Mouse (Mus musculus): ENCODE measurements at regions not wholly inside any gene's neighbourhood (a gene's known extent, or its start where the extent isn't known, plus 50 kb on each side); places are given as distances from the start of the nearest gene placed in this dataset.

GRCm38 (mm10) chr5:29083288-29083687 is 112.5 kb upstream of the Rnf32 start:
- WGBS: 90% methylated on average over 1 of the region's 1 CpGs
- no peak for DNase-seq (ENCODE audit: low spot score)
- no peak for ATAC-seq (replicated peaks; ENCODE audit: low FRiP score)
- no peak overlapping the region for H3K4me2 ChIP-seq (ENCODE audit: low read depth, low read length, severe bottlenecking)
- H3K4me3 ChIP-seq (ENCODE audit: low read depth, low read length): no peak overlapping the region
- H3K4me1 ChIP-seq (replicated peaks; ENCODE audit: control insufficient read depth, insufficient read depth, low read length): no peaks in the 10 kb centered on the region
- no peaks in the 10 kb centered on the region for H3K9me3 ChIP-seq (ENCODE audit: control insufficient read depth, low read length)
- H3K27me3 ChIP-seq (ENCODE audit: control insufficient read depth, insufficient read depth, low read length): no peaks in the 10 kb centered on the region
- H3K9ac ChIP-seq (ENCODE audit: low read length): no peak overlapping the region
- no peaks in the 10 kb centered on the region for H3K36me3 ChIP-seq (ENCODE audit: control insufficient read depth, insufficient read depth, low read length)
- no peak overlapping the region for H3K27ac ChIP-seq (ENCODE audit: low read depth, low read length)

GRCm38 (mm10) chr5:29054393-29054792 is 141.4 kb upstream of the Rnf32 start:
- DNase-seq (ENCODE audit: low spot score) (no peak), ATAC-seq (replicated peaks; ENCODE audit: low FRiP score) (no peak)
- Histone ChIP-seq H3K4me3 (ENCODE audit: low read depth, low read length) (no peak overlapping the region), H3K36me3 (ENCODE audit: control insufficient read depth, insufficient read depth, low read length) (no peaks in the 10 kb centered on the region), H3K4me2 (ENCODE audit: low read depth, low read length, severe bottlenecking) (no peak overlapping the region), H3K9ac (ENCODE audit: low read length) (no peak overlapping the region), H3K4me1 (replicated peaks; ENCODE audit: control insufficient read depth, insufficient read depth, low read length) (no peaks in the 10 kb centered on the region), H3K27me3 (ENCODE audit: control insufficient read depth, insufficient read depth, low read length) (no peaks in the 10 kb centered on the region), H3K9me3 (ENCODE audit: control insufficient read depth, low read length) (no peaks in the 10 kb centered on the region), H3K27ac (ENCODE audit: low read depth, low read length) (no peak overlapping the region)
- 85% methylated on average over 1 of the region's 1 CpGs for WGBS

GRCm38 (mm10) chr5:29036636-29037035 is 159.2 kb upstream of the Rnf32 start:
- no peak for ATAC-seq (replicated peaks; ENCODE audit: low FRiP score)
- no peaks in the 10 kb centered on the region for H3K36me3 ChIP-seq (ENCODE audit: control insufficient read depth, insufficient read depth, low read length)
- H3K9ac ChIP-seq (ENCODE audit: low read length): no peak overlapping the region
- 78% methylated on average over 20 of the region's 20 CpGs for WGBS
- no peak overlapping the region for H3K4me3 ChIP-seq (ENCODE audit: low read depth, low read length)
- H3K4me1 ChIP-seq (replicated peaks; ENCODE audit: control insufficient read depth, insufficient read depth, low read length): no peaks in the 10 kb centered on the region
- no peaks in the 10 kb centered on the region for H3K27me3 ChIP-seq (ENCODE audit: control insufficient read depth, insufficient read depth, low read length)
- H3K4me2 ChIP-seq (ENCODE audit: low read depth, low read length, severe bottlenecking): no peak overlapping the region
- H3K27ac ChIP-seq (ENCODE audit: low read depth, low read length): no peak overlapping the region
- no peaks in the 10 kb centered on the region for H3K9me3 ChIP-seq (ENCODE audit: control insufficient read depth, low read length)
- no peak for DNase-seq (ENCODE audit: low spot score)

- DNase-seq (ENCODE audit: low spot score): no peak
- WGBS: 56% methylated on average over 4 of the region's 4 CpGs
Observed at GRCm38 (mm10) chr5:29033462-29033997, 162.3 kb upstream of the Rnf32 start.

GRCm38 (mm10) chr5:29030525-29030924 is 165.3 kb upstream of the Rnf32 start:
- H3K27ac ChIP-seq (ENCODE audit: low read depth, low read length): no peak overlapping the region
- no peak overlapping the region for H3K9ac ChIP-seq (ENCODE audit: low read length)
- no peaks in the 10 kb centered on the region for H3K4me1 ChIP-seq (replicated peaks; ENCODE audit: control insufficient read depth, insufficient read depth, low read length)
- no peaks in the 10 kb centered on the region for H3K27me3 ChIP-seq (ENCODE audit: control insufficient read depth, insufficient read depth, low read length)
- no peaks in the 10 kb centered on the region for H3K9me3 ChIP-seq (ENCODE audit: control insufficient read depth, low read length)
- no peak overlapping the region for H3K4me2 ChIP-seq (ENCODE audit: low read depth, low read length, severe bottlenecking)
- no peak overlapping the region for H3K4me3 ChIP-seq (ENCODE audit: low read depth, low read length)
- ATAC-seq (replicated peaks; ENCODE audit: low FRiP score) (no peak), DNase-seq (ENCODE audit: low spot score) (no peak)
- H3K36me3 ChIP-seq (ENCODE audit: control insufficient read depth, insufficient read depth, low read length): no peaks in the 10 kb centered on the region
- WGBS: 59% methylated on average over 5 of the region's 5 CpGs

More at GRCm38 (mm10) chr5:29033462-29033997, 162.3 kb upstream of the Rnf32 start:
- no peaks in the 10 kb centered on the region for H3K36me3 ChIP-seq (ENCODE audit: control insufficient read depth, insufficient read depth, low read length)
- H3K9me3 ChIP-seq (ENCODE audit: control insufficient read depth, low read length): no peaks in the 10 kb centered on the region
- no peak overlapping the region for H3K4me3 ChIP-seq (ENCODE audit: low read depth, low read length)
- no peak for ATAC-seq (replicated peaks; ENCODE audit: low FRiP score)
- H3K27me3 ChIP-seq (ENCODE audit: control insufficient read depth, insufficient read depth, low read length): no peaks in the 10 kb centered on the region
- H3K4me2 ChIP-seq (ENCODE audit: low read depth, low read length, severe bottlenecking): no peak overlapping the region
- H3K4me1 ChIP-seq (replicated peaks; ENCODE audit: control insufficient read depth, insufficient read depth, low read length): no peaks in the 10 kb centered on the region
- no peak overlapping the region for H3K27ac ChIP-seq (ENCODE audit: low read depth, low read length)
- H3K9ac ChIP-seq (ENCODE audit: low read length): no peak overlapping the region

GRCm38 (mm10) chr5:29029957-29030356 is 165.8 kb upstream of the Rnf32 start:
- 77% methylated on average over 5 of the region's 5 CpGs for WGBS
- Histone ChIP-seq H3K4me1 (replicated peaks; ENCODE audit: control insufficient read depth, insufficient read depth, low read length) (no peaks in the 10 kb centered on the region), H3K4me2 (ENCODE audit: low read depth, low read length, severe bottlenecking) (no peak overlapping the region), H3K36me3 (ENCODE audit: control insufficient read depth, insufficient read depth, low read length) (no peaks in the 10 kb centered on the region), H3K27me3 (ENCODE audit: control insufficient read depth, insufficient read depth, low read length) (no peaks in the 10 kb centered on the region), H3K4me3 (ENCODE audit: low read depth, low read length) (no peak overlapping the region), H3K9me3 (ENCODE audit: control insufficient read depth, low read length) (no peaks in the 10 kb centered on the region), H3K27ac (ENCODE audit: low read depth, low read length) (no peak overlapping the region), H3K9ac (ENCODE audit: low read length) (no peak overlapping the region)
- ATAC-seq (replicated peaks; ENCODE audit: low FRiP score) (no peak), DNase-seq (ENCODE audit: low spot score) (no peak)

- Histone ChIP-seq H3K36me3 (ENCODE audit: control insufficient read depth, insufficient read depth, low read length) (no peaks in the 10 kb centered on the region), H3K4me1 (replicated peaks; ENCODE audit: control insufficient read depth, insufficient read depth, low read length) (no peaks in the 10 kb centered on the region), H3K27ac (ENCODE audit: low read depth, low read length) (no peak overlapping the region), H3K27me3 (ENCODE audit: control insufficient read depth, insufficient read depth, low read length) (no peaks in the 10 kb centered on the region), H3K4me3 (ENCODE audit: low read depth, low read length) (no peak overlapping the region), H3K4me2 (ENCODE audit: low read depth, low read length, severe bottlenecking) (no peak overlapping the region), H3K9me3 (ENCODE audit: control insufficient read depth, low read length) (no peaks in the 10 kb centered on the region), H3K9ac (ENCODE audit: low read length) (no peak overlapping the region)
- DNase-seq (ENCODE audit: low spot score) (no peak), ATAC-seq (replicated peaks; ENCODE audit: low FRiP score) (no peak)
Observed at GRCm38 (mm10) chr5:29025045-29025444, 170.7 kb upstream of the Rnf32 start.

GRCm38 (mm10) chr5:28992796-28993195 is 203.0 kb upstream of the Rnf32 start:
- no peak for ATAC-seq (replicated peaks; ENCODE audit: low FRiP score)
- H3K9ac ChIP-seq (ENCODE audit: low read length): no peak overlapping the region
- no peaks in the 10 kb centered on the region for H3K36me3 ChIP-seq (ENCODE audit: control insufficient read depth, insufficient read depth, low read length)
- WGBS: 91% methylated on average over 2 of the region's 2 CpGs
- DNase-seq (ENCODE audit: low spot score): no peak
- no peak overlapping the region for H3K4me3 ChIP-seq (ENCODE audit: low read depth, low read length)
- no peak overlapping the region for H3K27ac ChIP-seq (ENCODE audit: low read depth, low read length)
- H3K9me3 ChIP-seq (ENCODE audit: control insufficient read depth, low read length): no peaks in the 10 kb centered on the region
- no peaks in the 10 kb centered on the region for H3K27me3 ChIP-seq (ENCODE audit: control insufficient read depth, insufficient read depth, low read length)
- H3K4me1 ChIP-seq (replicated peaks; ENCODE audit: control insufficient read depth, insufficient read depth, low read length): no peaks in the 10 kb centered on the region
- no peak overlapping the region for H3K4me2 ChIP-seq (ENCODE audit: low read depth, low read length, severe bottlenecking)

GRCm38 (mm10) chr5:28979932-28980331 is 215.9 kb upstream of the Rnf32 start:
- no peaks in the 10 kb centered on the region for H3K9me3 ChIP-seq (ENCODE audit: control insufficient read depth, low read length)
- no peaks in the 10 kb centered on the region for H3K4me1 ChIP-seq (replicated peaks; ENCODE audit: control insufficient read depth, insufficient read depth, low read length)
- no peak overlapping the region for H3K4me2 ChIP-seq (ENCODE audit: low read depth, low read length, severe bottlenecking)
- 87% methylated on average over 1 of the region's 1 CpGs for WGBS
- ATAC-seq (replicated peaks; ENCODE audit: low FRiP score) (no peak), DNase-seq (ENCODE audit: low spot score) (no peak)
- H3K27ac ChIP-seq (ENCODE audit: low read depth, low read length): no peak overlapping the region
- H3K9ac ChIP-seq (ENCODE audit: low read length): no peak overlapping the region
- H3K36me3 ChIP-seq (ENCODE audit: control insufficient read depth, insufficient read depth, low read length): no peaks in the 10 kb centered on the region
- no peak overlapping the region for H3K4me3 ChIP-seq (ENCODE audit: low read depth, low read length)
- no peaks in the 10 kb centered on the region for H3K27me3 ChIP-seq (ENCODE audit: control insufficient read depth, insufficient read depth, low read length)

Measured in forebrain, embryonic 11.5 days (tissue).